Mouse (Mus musculus) hindbrain, embryonic 15.5 days (tissue): Measurements from ENCODE around the gene Gm45713. TPM values are rescaled to one million over a fixed set of nuclear protein-coding genes. Genes with fewer than 3 reads are reported as not detected.
"Not testable (repeated sequence)": the region's sequence is repeated elsewhere in the genome, so short reads cannot be mapped to it uniquely, and the experiment has no call there.

Experiments
- ATAC-seq: fragments of 200-750 bp; cut with Nextera tagmentation; 2 replicates; pipeline ENCODE4 v1.8.0; 2017; ENCODE audit warnings: low read depth, moderate number of reproducible peaks, moderate TSS enrichment; ENCODE audit not compliant: low FRiP score
- H3K27ac ChIP-seq: fragments of 300-500 bp; sonication (generic); replicated peaks from 2 replicates; pipeline ENCODE4 v1.5.1; 2015; ENCODE audit warnings: mild to moderate bottlenecking, inconsistent platforms
- H3K27me3 ChIP-seq: fragments of 300-500 bp; sonication (generic); 2 replicates; pipeline ENCODE4 v1.6.1; 2015; ENCODE audit warnings: control low read depth, inconsistent platforms
- H3K36me3 ChIP-seq: fragments of 300-500 bp; sonication (generic); 2 replicates; pipeline ENCODE4 v1.6.1; 2015; ENCODE audit warnings: control low read depth, inconsistent platforms
- H3K4me1 ChIP-seq: fragments of 300-500 bp; sonication (generic); replicated peaks from 2 replicates; pipeline ENCODE4 v1.6.1; 2015; ENCODE audit warnings: control low read depth, inconsistent platforms
- H3K4me2 ChIP-seq: fragments of 300-500 bp; sonication (generic); 2 replicates; pipeline ENCODE4 v1.6.1; 2015; ENCODE audit warnings: moderate library complexity, mild to moderate bottlenecking, inconsistent platforms
- H3K4me3 ChIP-seq: fragments of 300-500 bp; sonication (generic); 2 replicates; pipeline ENCODE4 v1.5.1; 2015; ENCODE audit warnings: mild to moderate bottlenecking, inconsistent platforms
- H3K9ac ChIP-seq: fragments of 300-500 bp; sonication (generic); 2 replicates; pipeline ENCODE4 v1.6.1; 2015; ENCODE audit warnings: inconsistent platforms
- H3K9me3 ChIP-seq: fragments of 300-500 bp; sonication (generic); 2 replicates; pipeline ENCODE4 v1.6.1; 2016; ENCODE audit warnings: control low read depth, inconsistent platforms
- WGBS: fragments of 180-500 bp; shearing (Covaris S2); methylation state at CpG from one replicate; pipeline ENCODE4 v1.1.7; 2015; 5-methylcytosine and 5-hydroxymethylcytosine counted together
- polyA plus RNA-seq: library from polyadenylated mRNA; unstranded; fragments of >200 nt; fragmentation: Nextera tagmentation; extraction: Ambion mirVana; gene quantifications from 2 replicates; pipeline ENCODE4 v1.2.1, GENCODE M21; 2015

Gm45713 gene
- polyA plus RNA-seq, 1 experiment from 2014 or later = not detected

GRCm38 (mm10) chr7:45161612-45162473 is 25.8 kb upstream of the Gm45713 start:
- H3K4me1 ChIP-seq = peaks cover 16% of the 10 kb centered on the region
- peak overlapping the region; percentile 38 for H3K9ac ChIP-seq
- peak overlapping the region; percentile 74 for H3K27ac ChIP-seq
- peak overlapping the region; percentile 87 for H3K4me2 ChIP-seq
- 0 out of 2 replicates have a peak, but pooled peaks cover 13% of the 10 kb centered on the region for H3K36me3 ChIP-seq
- whole genome bisulfite sequencing = 5% methylated on average over 35 of the region's 35 CpGs
- peak; percentile 93 for ATAC-seq
- peaks cover 45% of the 10 kb centered on the region for H3K27me3 ChIP-seq
- no peaks in the 10 kb centered on the region for H3K9me3 ChIP-seq
- H3K4me3 ChIP-seq = peak overlapping the region; percentile 43

DNA sequence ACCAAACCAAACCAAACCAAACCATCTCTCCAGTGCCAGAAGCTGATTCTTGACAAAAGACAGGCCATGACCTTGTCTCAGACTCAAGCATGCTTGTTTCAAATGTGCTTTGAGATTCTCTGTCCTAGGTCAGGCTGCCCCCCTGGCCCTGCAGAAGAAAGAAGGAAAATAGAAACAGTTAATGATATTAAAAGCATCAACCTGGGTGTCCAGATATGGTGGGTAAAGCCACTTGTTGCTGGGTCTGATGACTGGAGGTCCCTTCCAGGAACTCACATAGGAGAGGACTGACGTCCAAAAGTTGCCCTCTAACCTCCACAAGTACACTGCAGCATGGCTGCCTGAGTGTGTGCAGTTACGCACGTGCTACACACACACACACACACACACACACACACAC is 24.8 kb upstream of the Gm45713 start:
- no peak for ATAC-seq
- no peak overlapping the region for H3K27ac ChIP-seq
- H3K4me1 ChIP-seq = peaks cover 16% of the 10 kb centered on the region
- WGBS = 91% methylated on average over 3 of the region's 3 CpGs
- H3K4me3 ChIP-seq = no peak overlapping the region
- no peaks in the 10 kb centered on the region for H3K9me3 ChIP-seq
- H3K9ac ChIP-seq = no peak overlapping the region
- H3K27me3 ChIP-seq = peaks cover 35% of the 10 kb centered on the region
- no peak overlapping the region for H3K4me2 ChIP-seq
- H3K36me3 ChIP-seq = 0 out of 2 replicates have a peak, but pooled peaks cover 13% of the 10 kb centered on the region

GRCm38 (mm10) chr7:45160316-45160800 is 24.3 kb upstream of the Gm45713 start:
- Histone ChIP-seq H3K27ac (no peak overlapping the region), H3K4me3 (no peak overlapping the region), H3K4me1 (peaks cover 20% of the 10 kb centered on the region), H3K36me3 (0 out of 2 replicates have a peak, but pooled peaks cover 13% of the 10 kb centered on the region), H3K9ac (no peak overlapping the region), H3K9me3 (no peaks in the 10 kb centered on the region), H3K4me2 (no peak overlapping the region), H3K27me3 (peaks cover 30% of the 10 kb centered on the region)
- 95% methylated on average over 6 of the region's 6 CpGs for WGBS
- no peak for ATAC-seq

GRCm38 (mm10) chr7:45158991-45159390 is 23.0 kb upstream of the Gm45713 start:
- Histone ChIP-seq H3K27ac (no peak overlapping the region), H3K9me3 (no peaks in the 10 kb centered on the region), H3K4me3 (no peak overlapping the region), H3K4me2 (no peak overlapping the region), H3K36me3 (0 out of 2 replicates have a peak, but pooled peaks cover 13% of the 10 kb centered on the region), H3K4me1 (peaks cover 25% of the 10 kb centered on the region), H3K9ac (no peak overlapping the region), H3K27me3 (peaks cover 17% of the 10 kb centered on the region)
- no peak for ATAC-seq
- WGBS = 95% methylated on average over 6 of the region's 6 CpGs

GRCm38 (mm10) chr7:45157459-45157858 is 21.4 kb upstream of the Gm45713 start:
- Histone ChIP-seq H3K36me3 (0 out of 2 replicates have a peak, but pooled peaks cover 13% of the 10 kb centered on the region), H3K9ac (no peak overlapping the region), H3K27me3 (peaks cover 1% of the 10 kb centered on the region; the same call in 1 of the 2 replicates), H3K4me1 (peaks cover 23% of the 10 kb centered on the region), H3K4me2 (no peak overlapping the region), H3K27ac (no peak overlapping the region), H3K4me3 (no peak overlapping the region), H3K9me3 (no peaks in the 10 kb centered on the region)
- ATAC-seq = no peak
- WGBS = 85% methylated on average over 14 of the region's 14 CpGs

DNA sequence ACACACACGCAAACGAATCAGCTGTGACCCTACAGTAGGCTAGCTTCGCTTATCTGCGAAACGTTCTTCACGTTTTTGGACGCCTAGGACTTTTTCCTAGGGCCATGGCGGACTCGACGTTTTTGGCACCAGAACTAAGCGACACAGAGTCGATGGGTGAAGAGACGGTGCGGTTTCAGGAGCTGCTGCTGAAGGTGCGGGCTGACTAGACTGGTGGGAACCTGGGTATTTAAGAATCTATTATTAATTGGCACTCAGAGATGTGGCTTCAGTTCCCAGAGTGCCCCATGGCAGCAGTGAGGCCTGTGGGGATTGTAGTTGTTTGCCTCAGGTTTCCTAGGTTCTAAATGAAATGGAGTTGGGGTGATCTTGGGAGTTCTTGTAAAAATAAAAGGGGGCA is 20.2 kb upstream of the Gm45713 start:
- WGBS = 93% methylated on average over 15 of the region's 15 CpGs
- H3K9me3 ChIP-seq = no peaks in the 10 kb centered on the region
- 0 out of 2 replicates have a peak, but pooled peaks cover 13% of the 10 kb centered on the region for H3K36me3 ChIP-seq
- H3K4me2 ChIP-seq = no peak overlapping the region
- no peak overlapping the region for H3K27ac ChIP-seq
- no peaks in the 10 kb centered on the region for H3K27me3 ChIP-seq
- H3K4me3 ChIP-seq = no peak overlapping the region
- peaks cover 18% of the 10 kb centered on the region for H3K4me1 ChIP-seq
- no peak for ATAC-seq
- no peak overlapping the region for H3K9ac ChIP-seq

DNA sequence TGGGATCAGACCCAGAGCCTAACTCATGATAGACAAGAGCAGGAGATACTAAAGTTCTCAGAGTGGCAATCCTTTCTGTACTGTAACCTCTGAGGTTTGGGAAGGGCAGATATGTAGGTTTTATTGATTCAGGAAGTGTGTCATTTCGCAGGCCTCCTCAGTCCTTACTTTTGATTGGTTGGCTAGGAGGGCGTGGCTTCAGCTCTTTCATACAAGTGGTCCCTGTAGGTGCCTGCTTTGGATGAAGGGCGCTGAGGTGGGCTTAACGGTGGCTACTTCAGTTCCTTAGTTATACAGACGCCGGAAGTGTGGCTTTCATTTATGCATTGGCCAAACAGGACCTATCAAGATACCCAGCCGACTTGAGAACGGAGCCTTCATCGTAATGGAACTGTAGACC is 19.6 kb upstream of the Gm45713 start:
- Histone ChIP-seq H3K4me3 (0 out of 2 replicates have a peak overlapping the region, but pooled peaks have one; percentile 80), H3K27me3 (no peaks in the 10 kb centered on the region), H3K36me3 (0 out of 2 replicates have a peak, but pooled peaks cover 11% of the 10 kb centered on the region), H3K4me2 (peak overlapping the region; percentile 83), H3K27ac (no peak overlapping the region), H3K9ac (no peak overlapping the region), H3K9me3 (no peaks in the 10 kb centered on the region), H3K4me1 (peaks cover 18% of the 10 kb centered on the region)
- WGBS = 86% methylated on average over 9 of the region's 9 CpGs
- no peak for ATAC-seq

- Histone ChIP-seq H3K36me3 (0 out of 2 replicates have a peak, but pooled peaks cover 9% of the 10 kb centered on the region), H3K4me1 (peaks cover 18% of the 10 kb centered on the region), H3K27ac (peak overlapping the region; percentile 98), H3K4me2 (peak overlapping the region; percentile 83), H3K9me3 (no peaks in the 10 kb centered on the region), H3K27me3 (no peaks in the 10 kb centered on the region), H3K9ac (peak overlapping the region; percentile 67; the same call in 1 of the 2 replicates), H3K4me3 (peak overlapping the region; percentile 80)
- no peak for ATAC-seq
- 80% methylated on average over 12 of the region's 12 CpGs for WGBS
Measured at GRCm38 (mm10) chr7:45154993-45155514, 19.0 kb upstream of the Gm45713 start.

DNA sequence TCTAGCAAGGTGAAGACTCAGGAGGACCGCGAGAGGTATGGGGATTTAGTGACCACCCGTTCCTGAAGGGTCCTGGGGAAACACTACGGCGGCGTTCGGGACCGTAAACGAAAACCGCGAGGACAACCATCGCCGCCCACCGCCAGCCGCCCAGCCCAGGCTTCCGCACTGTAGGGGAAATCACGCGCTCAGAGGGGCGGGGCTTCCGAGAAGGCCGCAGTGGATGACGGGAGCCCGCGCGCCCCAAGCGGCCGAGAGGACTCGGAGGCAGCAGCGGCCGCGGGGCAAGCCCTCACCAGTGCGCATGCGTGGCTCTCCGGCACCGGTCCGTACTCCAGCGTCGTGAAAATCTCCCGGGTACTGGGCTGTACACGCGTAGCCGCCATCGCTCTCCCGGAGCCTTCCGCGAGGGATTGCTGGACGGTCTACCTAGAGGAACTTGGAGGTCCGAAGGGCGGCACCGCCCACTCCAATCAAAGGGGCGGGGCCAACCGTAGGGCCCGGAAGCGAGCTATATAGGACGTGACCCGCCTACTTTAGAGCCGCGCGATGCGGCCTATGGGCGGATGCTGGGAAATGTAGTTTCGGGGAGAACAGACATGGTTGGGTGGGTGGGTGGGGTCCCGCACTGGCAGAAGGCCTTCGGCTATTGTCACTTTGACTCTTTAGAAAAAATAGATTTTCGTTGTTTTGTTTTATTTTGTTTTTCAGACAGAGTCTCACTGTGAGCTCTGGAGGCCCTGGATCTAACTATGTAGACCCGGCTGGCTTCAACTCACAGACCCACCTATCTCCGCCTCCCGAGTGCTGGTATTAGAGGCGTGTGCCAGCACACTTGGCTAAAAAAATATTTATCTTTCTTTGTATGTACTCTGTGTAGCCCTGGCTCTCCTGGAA is 18.3 kb upstream of the Gm45713 start, which contains the start of the genes Pih1d1 and Aldh16a1:
Gene Pih1d1, plus strand, starts transcription at position 208 of the 897 bp plus-strand sequence.
Gene Aldh16a1, minus strand, starts transcription at position 489 of the 897 bp plus-strand sequence.
- H3K27ac ChIP-seq = peak within 1 kb of the TSS; percentile 98
- 0 out of 2 replicates have a peak, but pooled peaks cover 6% of the 10 kb centered on the region for H3K36me3 ChIP-seq
- H3K4me3 ChIP-seq = peak within 1 kb of the TSS; percentile 80
- H3K4me2 ChIP-seq = peak within 1 kb of the TSS; percentile 83
- ATAC-seq = peak; percentile 97
- no peaks in the 10 kb centered on the region for H3K27me3 ChIP-seq
- peak within 1 kb of the TSS; percentile 67 for H3K9ac ChIP-seq
- 5% methylated on average over 69 of the region's 69 CpGs for WGBS
- peaks cover 18% of the 10 kb centered on the region for H3K4me1 ChIP-seq
- no peaks in the 10 kb centered on the region for H3K9me3 ChIP-seq

DNA sequence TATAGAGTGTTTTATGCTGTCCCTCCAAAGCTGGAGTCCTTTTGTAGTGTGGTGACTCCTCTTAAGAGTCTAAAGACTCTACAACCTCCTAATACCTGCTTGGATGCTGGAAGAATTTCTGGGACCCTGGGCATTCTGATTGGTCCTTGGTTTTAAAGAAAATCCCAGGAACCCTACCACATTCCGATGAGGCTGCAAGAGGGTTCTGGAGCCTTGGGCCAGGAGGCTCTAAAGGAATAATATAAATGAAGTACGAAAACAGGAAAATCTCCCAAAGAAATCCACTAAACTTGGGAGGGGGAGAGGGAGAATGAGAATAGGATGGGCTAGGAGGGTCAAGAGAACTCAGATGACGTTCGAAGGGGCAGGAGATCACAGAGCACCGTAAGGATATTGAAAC is 17.6 kb upstream of the Gm45713 start:
- Histone ChIP-seq H3K9me3 (no peaks in the 10 kb centered on the region), H3K4me2 (peak overlapping the region; percentile 83), H3K36me3 (0 out of 2 replicates have a peak, but pooled peaks cover 3% of the 10 kb centered on the region), H3K27ac (peak overlapping the region; percentile 98), H3K4me3 (peak overlapping the region; percentile 80), H3K9ac (peak overlapping the region; percentile 67), H3K4me1 (peaks cover 18% of the 10 kb centered on the region), H3K27me3 (no peaks in the 10 kb centered on the region)
- peak; percentile 3; the same call in 1 of the 2 replicates for ATAC-seq
- WGBS = 2% methylated on average over 5 of the region's 5 CpGs

DNA sequence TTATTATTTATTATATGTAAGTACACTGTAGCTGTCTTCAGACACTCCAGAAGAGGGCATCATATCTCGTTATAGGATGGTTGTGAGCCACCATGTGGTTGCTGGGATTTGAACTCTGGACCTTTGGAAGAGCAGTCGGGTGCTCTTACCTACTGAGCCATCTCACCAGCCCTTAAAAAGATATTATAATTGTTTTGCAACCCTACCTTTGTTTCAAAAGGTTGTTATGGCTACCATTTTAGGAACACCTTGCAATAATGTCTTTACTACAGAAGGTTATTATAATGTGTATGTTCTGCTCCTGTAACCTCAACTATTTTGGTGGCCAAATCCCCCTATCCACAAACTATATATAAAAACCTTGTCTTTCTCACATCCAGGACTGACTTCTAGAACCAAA is 17.0 kb upstream of the Gm45713 start:
- Histone ChIP-seq H3K4me3 (peak overlapping the region; percentile 80; the same call in 1 of the 2 replicates), H3K4me2 (peak overlapping the region; percentile 83; the same call in 1 of the 2 replicates), H3K4me1 (peaks cover 18% of the 10 kb centered on the region)
- not testable (repeated sequence) for ATAC-seq, H3K9me3 ChIP-seq, H3K9ac ChIP-seq, H3K27ac ChIP-seq, H3K27me3 ChIP-seq, H3K36me3 ChIP-seq
- WGBS = 94% methylated on average over 2 of the region's 2 CpGs
